Comparison of ENCODE assay signal across 9 mouse cellular contexts in the genomic region with DNA sequence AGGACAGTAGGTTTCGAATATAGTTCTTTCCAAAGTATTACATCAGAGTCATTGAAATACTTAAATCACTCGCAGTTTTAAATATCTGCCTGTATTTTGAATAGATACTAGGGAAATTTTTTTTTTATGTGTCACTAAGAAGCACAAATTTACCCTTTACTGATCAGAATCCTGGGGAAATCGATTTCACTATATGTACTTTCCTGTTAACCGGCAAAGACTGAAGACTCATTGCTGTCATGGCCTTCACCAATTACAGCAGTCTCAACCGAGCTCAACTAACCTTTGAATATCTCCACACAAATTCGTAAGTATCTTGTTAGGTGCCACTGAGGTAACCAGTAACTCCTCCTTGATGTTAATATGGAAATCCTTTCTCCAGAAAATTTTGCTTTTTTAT. TPM values are rescaled to one million over a fixed set of nuclear protein-coding genes. Genes with fewer than 3 reads are reported as not detected.
A peak's percentile ranks its signal among the peaks of the same experiment; 100 is the strongest.
DNase-seq lines count a peak whose midpoint lies in the region; ATAC-seq and TF ChIP-seq lines count a peak whose summit lies in the region.
"Had no signal": no experiment of that assay in that cellular context is flagged by ENCODE, and none has a peak within 500 bp of the region (broad histone marks: within the 10 kb centered on the region; RNA-seq: fewer than 3 reads in every experiment).

No protein-coding gene starts in this region.

- H3K27ac ChIP-seq in forebrain, embryonic 11.5 days (ENCODE audit: low read depth, low read length): no peak overlapping the region
- no peak overlapping the region for H3K27ac ChIP-seq in limb, embryonic 13.5 days
- no peak overlapping the region for H3K27ac ChIP-seq in small intestine, adult 2 months (ENCODE audit: insufficient read depth, low read depth, low read length)

- H3K36me3 ChIP-seq in forebrain, embryonic 11.5 days (ENCODE audit: control insufficient read depth, insufficient read depth, low read length): peaks cover 17% of the 10 kb centered on the region
- H3K36me3 ChIP-seq in limb, embryonic 13.5 days: peaks cover 50% of the 10 kb centered on the region
- peaks cover 7% of the 10 kb centered on the region for H3K36me3 ChIP-seq in small intestine, adult 2 months (ENCODE audit: control insufficient read depth, insufficient read depth, low read length)

- H3K27me3 ChIP-seq in forebrain, embryonic 11.5 days (ENCODE audit: control insufficient read depth, insufficient read depth, low read length): no peaks in the 10 kb centered on the region
- H3K27me3 ChIP-seq in limb, embryonic 13.5 days: no peaks in the 10 kb centered on the region
- H3K27me3 ChIP-seq in small intestine, adult 2 months (ENCODE audit: control insufficient read depth, insufficient read depth, low read length): no peaks in the 10 kb centered on the region

- TF ChIP-seq POLR2A in lung, adult 2 months (IDR thresholded peaks at IDR 0.05; ENCODE audit: borderline replicate concordance, extremely low read depth, low read depth, low read length): no peak
- TF ChIP-seq POLR2A in small intestine, adult 2 months (IDR thresholded peaks at IDR 0.05; ENCODE audit: low read depth, low read length): no peak

- H3K4me1 ChIP-seq in lung, adult 2 months (ENCODE audit: control insufficient read depth, insufficient read depth, low read length): peaks cover 8% of the 10 kb centered on the region
- H3K4me1 ChIP-seq in forebrain, embryonic 11.5 days (replicated peaks; ENCODE audit: control insufficient read depth, insufficient read depth, low read length): peaks cover 2% of the 10 kb centered on the region
- peaks cover 16% of the 10 kb centered on the region for H3K4me1 ChIP-seq in limb, embryonic 13.5 days
- peaks cover 12% of the 10 kb centered on the region for H3K4me1 ChIP-seq in small intestine, adult 2 months (ENCODE audit: control insufficient read depth, insufficient read depth, insufficient read length, low read length)

- peak overlapping the region; percentile 88 for H3K4me3 ChIP-seq in lung, adult 2 months (replicated peaks; ENCODE audit: extremely low read depth, low read depth, low read length)
- H3K4me3 ChIP-seq in forebrain, embryonic 11.5 days (ENCODE audit: low read depth, low read length): peak overlapping the region; percentile 74; the same call in 1 of the 2 replicates
- peak overlapping the region; percentile 96 for H3K4me3 ChIP-seq in limb, embryonic 13.5 days
- H3K4me3 ChIP-seq in small intestine, adult 2 months (ENCODE audit: low read depth, low read length): peak overlapping the region; percentile 83

- peaks cover 8% of the 10 kb centered on the region for H3K9me3 ChIP-seq in forebrain, embryonic 11.5 days (ENCODE audit: control insufficient read depth, low read length)
- H3K9me3 ChIP-seq in limb, embryonic 13.5 days: peaks cover 15% of the 10 kb centered on the region

- no peak for DNase-seq in lung, adult 2 months
- DNase-seq in lung, adult 18-20 months: no peak
- no peak for DNase-seq in forebrain, embryonic 11.5 days (ENCODE audit: low spot score)
- DNase-seq in right cerebral cortex, postnatal 14 days: no peak
- DNase-seq: kidney, postnatal 14 days had no signal

- ATAC-seq in forebrain, embryonic 11.5 days (replicated peaks; ENCODE audit: low FRiP score): no peak
- ATAC-seq in limb, embryonic 13.5 days (ENCODE audit: low FRiP score, low read depth): no peak
- ATAC-seq in monocyte, adult 5-6 weeks (replicated peaks; ENCODE audit: insufficient number of reproducible peaks, low FRiP score, low TSS enrichment, poor library complexity, severe bottlenecking): no peak
- ATAC-seq in erythroid progenitor cell, adult 5-6 weeks (replicated peaks; ENCODE audit: low FRiP score, poor library complexity, severe bottlenecking): no peak

- WGBS in lung, adult 2 months: 87% methylated on average over 6 of the region's 6 CpGs
- WGBS in forebrain, embryonic 11.5 days: 94% methylated on average over 6 of the region's 6 CpGs
- 94% methylated on average over 6 of the region's 6 CpGs for WGBS in limb, embryonic 13.5 days
- 96% methylated on average over 6 of the region's 6 CpGs for WGBS in small intestine, adult 2 months

- peak overlapping the region; percentile 73; the same call in 1 of the 2 replicates for H3K4me2 ChIP-seq in forebrain, embryonic 11.5 days (ENCODE audit: low read depth, low read length, severe bottlenecking)
- H3K4me2 ChIP-seq in limb, embryonic 13.5 days (replicated peaks): peak overlapping the region; percentile 81

- no peak for TF ChIP-seq CTCF in lung, adult 2 months (IDR thresholded peaks at IDR 0.05; ENCODE audit: insufficient read depth, low read length)
- no peak for TF ChIP-seq CTCF in small intestine, adult 2 months (IDR thresholded peaks at IDR 0.05; ENCODE audit: extremely low read depth, insufficient read length, insufficient replicate concordance, low read depth, low read length)

- no peak overlapping the region for H3K9ac ChIP-seq in forebrain, embryonic 11.5 days (ENCODE audit: low read length)
- no peak overlapping the region for H3K9ac ChIP-seq in limb, embryonic 13.5 days

RNA-seq across cellular contexts. Expression of gene Morc2a, which starts 1.1 kb away (rescaled TPM):
- 7.9 and 11.1 TPM in 2 replicates for polyA plus RNA-seq in lung, adult 2 months (2012; rRNA removed)
- polyA plus RNA-seq in forebrain, embryonic 11.5 days (2014; fragmentation: Nextera tagmentation; extraction: Ambion mirVana): 33.4 and 33.9 TPM in 2 replicates
- polyA plus RNA-seq in limb, embryonic 13.5 days (2015; fragmentation: Nextera tagmentation; extraction: Ambion mirVana): 32.4 and 37.0 TPM in 2 replicates
- 2.2 and 4.2 TPM in 2 replicates for polyA plus RNA-seq in small intestine, adult 2 months (2012; rRNA removed)
- 15.7 to 32.7 TPM (median 21.7 TPM) in 3 replicates for total RNA-seq in monocyte, adult 5-6 weeks (2017)
- 5.0 and 15.9 TPM in 2 replicates for total RNA-seq in erythroid progenitor cell, adult 5-6 weeks (2015; ENCODE audit: low replicate concordance)
- 7.2 and 9.3 TPM in 2 replicates for total RNA-seq in erythroid progenitor cell, adult 5-6 weeks (2017; ENCODE audit: low replicate concordance)
